Mouse (Mus musculus): ENCODE measurements around the gene Epha2. TPM values are rescaled to one million over a fixed set of nuclear protein-coding genes. Genes with fewer than 3 reads are reported as not detected.

Gene Epha2
- total RNA-seq, 1 experiment = 256 TPM

GRCm38 (mm10) chr4:141281578-141281977 is 19.5 kb upstream of the Epha2 start:
- Histone ChIP-seq H3K36me3 (ENCODE audit: control insufficient read depth, insufficient read depth, low read length, poor library complexity, severe bottlenecking) (no peaks in the 10 kb centered on the region), H3K27ac (ENCODE audit: insufficient read depth, low read depth, low read length, poor library complexity, severe bottlenecking) (peak overlapping the region; percentile 100), H3K4me1 (ENCODE audit: control insufficient read depth in 2 of 2, insufficient read depth in 2 of 2, low read length in 2 of 2, poor library complexity in 1 of 2) (peaks cover 12 to 40% of the 10 kb centered on the region in 2 experiments; a peak in 3 of 4 replicates), H3K4me3 (ENCODE audit: insufficient read depth in 1 of 2, low read depth in 1 of 2, low read length in 2 of 2, poor library complexity in 1 of 2, severe bottlenecking in 1 of 2) (no peak overlapping the region), H3K9me3 (ENCODE audit: control insufficient read depth, insufficient read depth, low read depth, low read length) (no peaks in the 10 kb centered on the region), H3K9ac (ENCODE audit: insufficient read depth, low read depth, low read length, poor library complexity, severe bottlenecking) (no peak overlapping the region)
- TF ChIP-seq ZC3H11A (IDR thresholded peaks at IDR 0.05; ENCODE audit: borderline replicate concordance, low read depth, low read length) (no peak), CHD2 (IDR thresholded peaks at IDR 0.05; ENCODE audit: low read depth, low read length) (no peak), HCFC1 (IDR thresholded peaks at IDR 0.05; ENCODE audit: borderline replicate concordance, insufficient read depth, low read length) (no peak), MAFK (IDR thresholded peaks at IDR 0.05; ENCODE audit: insufficient read depth, low read depth, low read length) (no peak), ZNF384 (IDR thresholded peaks at IDR 0.05; ENCODE audit: low read depth, low read length) (no peak)
- in situ Hi-C loops (cut with MboI; ENCODE audit: low sequenced_read_pairs in 2 of 2, unreplicated experiment in 2 of 2) = loop anchor here in 1 of 2 experiments (10.0 kb wide), 1 partner anchor 283 kb away; no protein-coding TSS in a partner anchor
- DNase-seq (ENCODE audit: low read depth, low spot score) = no peak

GRCm38 (mm10) chr4:141282087-141282486 is 19.0 kb upstream of the Epha2 start:
- peaks cover 12 to 36% of the 10 kb centered on the region in 2 experiments; a peak in 3 of 4 replicates for H3K4me1 ChIP-seq (ENCODE audit: control insufficient read depth in 2 of 2, insufficient read depth in 2 of 2, low read length in 2 of 2, poor library complexity in 1 of 2)
- no peaks in the 10 kb centered on the region for H3K9me3 ChIP-seq (ENCODE audit: control insufficient read depth, insufficient read depth, low read depth, low read length)
- in situ Hi-C loops (cut with MboI; ENCODE audit: low sequenced_read_pairs in 2 of 2, unreplicated experiment in 2 of 2) = loop anchor here in 1 of 2 experiments (10.0 kb wide), 1 partner anchor 283 kb away; no protein-coding TSS in a partner anchor
- no peak for TF ChIP-seq CHD2 (IDR thresholded peaks at IDR 0.05; ENCODE audit: low read depth, low read length)
- no peak for TF ChIP-seq ZC3H11A (IDR thresholded peaks at IDR 0.05; ENCODE audit: borderline replicate concordance, low read depth, low read length)
- TF ChIP-seq HCFC1 (IDR thresholded peaks at IDR 0.05; ENCODE audit: borderline replicate concordance, insufficient read depth, low read length) = no peak
- no peak for TF ChIP-seq MAFK (IDR thresholded peaks at IDR 0.05; ENCODE audit: insufficient read depth, low read depth, low read length)
- TF ChIP-seq ZNF384 (IDR thresholded peaks at IDR 0.05; ENCODE audit: low read depth, low read length) = no peak
- H3K27ac ChIP-seq (ENCODE audit: insufficient read depth, low read depth, low read length, poor library complexity, severe bottlenecking) = peak overlapping the region; percentile 100
- peak overlapping the region in 1 of 2 experiments; percentile 0; a peak in 1 of 4 replicates for H3K4me3 ChIP-seq (ENCODE audit: insufficient read depth in 1 of 2, low read depth in 1 of 2, low read length in 2 of 2, poor library complexity in 1 of 2, severe bottlenecking in 1 of 2)
- no peaks in the 10 kb centered on the region for H3K36me3 ChIP-seq (ENCODE audit: control insufficient read depth, insufficient read depth, low read length, poor library complexity, severe bottlenecking)
- H3K9ac ChIP-seq (ENCODE audit: insufficient read depth, low read depth, low read length, poor library complexity, severe bottlenecking) = peak overlapping the region; percentile 74
- no peak for DNase-seq (ENCODE audit: low read depth, low spot score)

- Histone ChIP-seq H3K4me3 (ENCODE audit: insufficient read depth in 1 of 2, low read depth in 1 of 2, low read length in 2 of 2, poor library complexity in 1 of 2, severe bottlenecking in 1 of 2) (peak overlapping the region in 1 of 2 experiments; percentile 0; a peak in 1 of 4 replicates), H3K36me3 (ENCODE audit: control insufficient read depth, insufficient read depth, low read length, poor library complexity, severe bottlenecking) (no peaks in the 10 kb centered on the region), H3K9ac (ENCODE audit: insufficient read depth, low read depth, low read length, poor library complexity, severe bottlenecking) (peak overlapping the region; percentile 74), H3K4me1 (ENCODE audit: control insufficient read depth in 2 of 2, insufficient read depth in 2 of 2, low read length in 2 of 2, poor library complexity in 1 of 2) (peaks cover 12 to 33% of the 10 kb centered on the region in 2 experiments; a peak in 3 of 4 replicates), H3K9me3 (ENCODE audit: control insufficient read depth, insufficient read depth, low read depth, low read length) (no peaks in the 10 kb centered on the region), H3K27ac (ENCODE audit: insufficient read depth, low read depth, low read length, poor library complexity, severe bottlenecking) (peak overlapping the region; percentile 100)
- in situ Hi-C loops (cut with MboI; ENCODE audit: low sequenced_read_pairs in 2 of 2, unreplicated experiment in 2 of 2) = loop anchor here in 1 of 2 experiments (10.0 kb wide), 1 partner anchor 282 kb away; no protein-coding TSS in a partner anchor
- DNase-seq (ENCODE audit: low read depth, low spot score) = peak; percentile 78
- TF ChIP-seq ZC3H11A (IDR thresholded peaks at IDR 0.05; ENCODE audit: borderline replicate concordance, low read depth, low read length) (no peak), CHD2 (IDR thresholded peaks at IDR 0.05; ENCODE audit: low read depth, low read length) (no peak; the same call in 1 of the 2 replicates), MAFK (IDR thresholded peaks at IDR 0.05; ENCODE audit: insufficient read depth, low read depth, low read length) (no peak), HCFC1 (IDR thresholded peaks at IDR 0.05; ENCODE audit: borderline replicate concordance, insufficient read depth, low read length) (no peak)
Observed at GRCm38 (mm10) chr4:141282623-141283022, 18.4 kb upstream of the Epha2 start.

GRCm38 (mm10) chr4:141283176-141283878 is 17.7 kb upstream of the Epha2 start:
- H3K4me1 ChIP-seq (ENCODE audit: control insufficient read depth in 2 of 2, insufficient read depth in 2 of 2, low read length in 2 of 2, poor library complexity in 1 of 2) = peaks cover 13 to 30% of the 10 kb centered on the region in 2 experiments; a peak in 3 of 4 replicates
- in situ Hi-C loops (cut with MboI; ENCODE audit: low sequenced_read_pairs in 2 of 2, unreplicated experiment in 2 of 2) = loop anchor here in 1 of 2 experiments (10.0 kb wide), 1 partner anchor 281 kb away; no protein-coding TSS in a partner anchor
- TF ChIP-seq ZC3H11A (IDR thresholded peaks at IDR 0.05; ENCODE audit: borderline replicate concordance, low read depth, low read length) (no peak), MAFK (IDR thresholded peaks at IDR 0.05; ENCODE audit: insufficient read depth, low read depth, low read length) (no peak), ZNF384 (IDR thresholded peaks at IDR 0.05; ENCODE audit: low read depth, low read length) (0 out of 2 replicates have a peak, but pooled peaks have one; percentile 17), HCFC1 (IDR thresholded peaks at IDR 0.05; ENCODE audit: borderline replicate concordance, insufficient read depth, low read length) (0 out of 2 replicates have a peak, but pooled peaks have one; percentile 4)
- peak overlapping the region; percentile 100 for H3K27ac ChIP-seq (ENCODE audit: insufficient read depth, low read depth, low read length, poor library complexity, severe bottlenecking)
- no peak for DNase-seq (ENCODE audit: low read depth, low spot score)
- H3K4me3 ChIP-seq (ENCODE audit: insufficient read depth in 1 of 2, low read depth in 1 of 2, low read length in 2 of 2, poor library complexity in 1 of 2, severe bottlenecking in 1 of 2) = peak overlapping the region in 1 of 2 experiments; percentile 23; a peak in 2 of 4 replicates
- H3K9me3 ChIP-seq (ENCODE audit: control insufficient read depth, insufficient read depth, low read depth, low read length) = no peaks in the 10 kb centered on the region
- peak overlapping the region; percentile 84 for H3K9ac ChIP-seq (ENCODE audit: insufficient read depth, low read depth, low read length, poor library complexity, severe bottlenecking)
- H3K36me3 ChIP-seq (ENCODE audit: control insufficient read depth, insufficient read depth, low read length, poor library complexity, severe bottlenecking) = no peaks in the 10 kb centered on the region
